Mouse (Mus musculus): Measurements from ENCODE around the gene Top2a.

Gene Top2a

DNA sequence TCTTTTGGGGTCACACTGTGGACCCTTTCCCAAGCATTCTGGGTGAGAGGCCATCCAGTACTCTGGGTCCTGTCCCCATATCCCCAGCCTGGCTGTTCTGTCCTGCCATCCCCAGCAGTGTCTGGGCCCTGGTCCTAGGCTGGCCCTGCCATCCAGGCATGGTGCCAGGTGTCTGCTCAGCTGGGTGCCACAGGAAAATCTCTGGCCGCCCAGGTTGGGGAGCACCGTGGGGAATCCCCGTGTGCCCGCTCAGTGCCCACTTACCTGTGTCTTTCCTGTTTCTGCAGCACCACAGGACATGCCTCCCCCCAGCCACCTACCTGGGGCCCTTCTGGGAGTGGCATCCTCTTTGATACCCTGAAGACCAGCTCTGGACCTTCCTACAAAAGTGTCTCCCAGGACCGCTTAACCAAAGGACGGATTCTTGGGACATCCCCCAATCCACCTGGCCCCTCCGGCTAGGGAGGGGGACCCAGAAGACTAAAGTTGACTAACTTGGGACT, 74.0 kb downstream of the Top2a start:
- DNase-seq (ENCODE audit: low spot score in 2 of 2) = no peak

DNA sequence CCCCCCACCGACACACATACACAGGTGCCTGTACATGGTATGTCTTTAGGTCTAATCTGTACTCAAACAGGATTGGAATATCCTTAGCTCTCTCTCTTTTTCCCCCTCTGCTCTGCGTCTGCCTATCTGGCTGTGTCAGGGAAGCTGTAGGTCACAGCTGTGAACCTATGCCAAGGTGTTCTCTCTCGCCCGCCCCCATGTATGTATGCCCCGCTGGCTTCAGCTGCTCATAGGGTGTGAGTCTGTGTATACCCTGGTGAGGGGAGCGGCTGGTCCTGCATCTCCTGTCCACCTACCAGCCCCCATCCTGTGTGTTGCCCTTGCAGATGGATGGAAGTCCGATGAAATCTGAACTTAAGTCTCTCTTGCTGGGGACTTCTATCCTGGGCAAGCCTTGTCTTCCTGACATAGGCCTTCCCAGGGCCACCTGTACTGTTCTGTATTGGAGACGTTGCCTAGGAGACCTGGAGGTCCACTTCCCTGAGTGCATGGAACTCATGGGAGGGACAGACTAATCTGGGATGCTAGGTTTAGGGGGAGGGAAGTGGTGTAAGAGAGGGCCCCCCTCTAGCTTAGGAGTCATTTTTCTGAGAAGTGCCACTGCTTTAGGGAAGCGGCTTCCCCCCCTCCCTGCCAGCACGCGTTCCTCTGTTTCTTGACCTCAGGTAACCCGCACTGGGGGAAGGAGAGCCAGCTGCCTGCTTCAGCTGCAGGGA, 74.6 kb downstream of the Top2a start:
- DNase-seq (ENCODE audit: low spot score in 2 of 2) = no peak

DNA sequence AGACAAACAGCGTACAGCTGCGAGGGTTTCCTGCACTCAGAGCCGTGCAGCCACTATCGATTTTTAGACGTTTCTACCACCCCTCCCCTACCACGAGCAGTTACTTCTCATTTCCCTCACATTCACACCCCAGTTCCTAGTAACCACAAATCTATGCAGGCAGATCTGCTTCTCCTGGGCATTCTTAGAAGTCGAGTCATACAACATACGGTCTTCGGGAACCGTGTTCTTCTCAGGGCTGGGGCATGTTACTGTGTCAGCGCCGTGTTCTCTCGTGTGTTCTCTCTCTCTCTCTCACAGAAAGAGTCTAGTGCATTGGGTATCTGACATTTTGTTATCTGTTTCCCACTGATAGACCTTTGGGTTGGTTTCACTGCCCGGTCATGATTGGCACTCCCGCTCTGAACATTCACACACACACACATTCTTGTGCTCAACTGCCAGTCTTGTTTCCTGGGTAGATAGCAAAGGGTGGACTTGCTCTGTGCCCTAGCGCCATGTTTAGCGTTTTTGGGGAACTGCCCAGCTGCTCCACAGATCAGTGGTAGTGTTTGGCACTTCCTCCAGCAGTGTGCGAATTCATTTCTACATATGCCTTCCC, 75.9 kb downstream of the Top2a start:
- no peak for DNase-seq (ENCODE audit: low spot score in 2 of 2)

DNA sequence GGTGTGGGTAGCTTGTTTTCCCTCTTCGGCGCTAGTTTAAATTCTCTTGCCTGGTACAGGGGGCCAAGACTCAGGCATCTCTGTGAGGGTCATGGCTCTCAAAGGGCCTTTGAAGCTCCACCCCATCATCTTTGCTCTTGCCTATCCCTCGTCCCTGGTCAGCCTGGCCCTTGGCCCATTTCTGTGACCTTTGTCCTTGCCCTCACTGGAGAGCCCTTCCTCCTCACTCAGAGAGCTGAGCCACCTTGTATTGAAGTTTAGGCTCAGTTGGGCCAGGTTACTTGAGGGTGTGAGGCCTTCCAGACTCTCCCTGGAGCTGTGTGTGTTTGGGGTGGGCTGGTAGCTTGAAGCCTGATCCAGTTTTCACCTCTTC, 78.4 kb downstream of the Top2a start:
- DNase-seq (ENCODE audit: low spot score in 2 of 2) = no peak

DNA sequence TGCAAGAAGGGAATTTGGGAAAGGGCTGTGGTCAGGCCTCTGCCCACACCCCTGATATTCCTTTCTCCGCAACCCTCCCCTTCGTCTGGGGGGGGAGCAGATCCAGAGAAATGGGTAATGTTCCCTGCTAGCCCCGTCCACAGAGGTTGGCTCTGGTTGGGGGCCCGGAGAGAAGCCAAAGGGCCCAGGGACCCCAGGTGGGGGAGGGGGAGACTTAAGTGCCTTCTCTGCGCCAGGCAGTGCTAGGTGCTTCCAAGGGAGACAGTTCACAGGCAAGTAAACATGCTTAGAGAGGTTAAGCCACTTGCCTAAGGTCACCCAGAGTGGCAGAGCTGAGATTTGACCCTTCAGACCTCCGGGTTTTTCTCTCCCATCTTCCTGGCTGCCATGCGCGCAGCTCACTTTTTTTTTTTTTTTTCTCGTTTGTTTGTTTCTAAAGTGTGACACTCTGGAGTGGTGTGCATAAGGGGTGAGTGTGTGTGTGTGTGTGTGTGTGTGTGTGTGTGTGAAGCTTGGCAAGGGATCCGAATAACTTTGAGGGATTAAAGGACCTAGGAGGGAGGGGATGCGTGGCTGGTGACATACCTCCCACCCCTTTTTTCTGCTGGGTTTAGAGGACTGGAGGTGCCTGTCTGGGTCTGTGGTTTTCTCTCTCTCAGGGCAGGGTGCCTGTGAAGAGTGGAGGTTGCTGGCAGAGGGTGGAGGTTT, 78.9 kb downstream of the Top2a start:
- DNase-seq (ENCODE audit: low spot score in 2 of 2) = no peak

DNA sequence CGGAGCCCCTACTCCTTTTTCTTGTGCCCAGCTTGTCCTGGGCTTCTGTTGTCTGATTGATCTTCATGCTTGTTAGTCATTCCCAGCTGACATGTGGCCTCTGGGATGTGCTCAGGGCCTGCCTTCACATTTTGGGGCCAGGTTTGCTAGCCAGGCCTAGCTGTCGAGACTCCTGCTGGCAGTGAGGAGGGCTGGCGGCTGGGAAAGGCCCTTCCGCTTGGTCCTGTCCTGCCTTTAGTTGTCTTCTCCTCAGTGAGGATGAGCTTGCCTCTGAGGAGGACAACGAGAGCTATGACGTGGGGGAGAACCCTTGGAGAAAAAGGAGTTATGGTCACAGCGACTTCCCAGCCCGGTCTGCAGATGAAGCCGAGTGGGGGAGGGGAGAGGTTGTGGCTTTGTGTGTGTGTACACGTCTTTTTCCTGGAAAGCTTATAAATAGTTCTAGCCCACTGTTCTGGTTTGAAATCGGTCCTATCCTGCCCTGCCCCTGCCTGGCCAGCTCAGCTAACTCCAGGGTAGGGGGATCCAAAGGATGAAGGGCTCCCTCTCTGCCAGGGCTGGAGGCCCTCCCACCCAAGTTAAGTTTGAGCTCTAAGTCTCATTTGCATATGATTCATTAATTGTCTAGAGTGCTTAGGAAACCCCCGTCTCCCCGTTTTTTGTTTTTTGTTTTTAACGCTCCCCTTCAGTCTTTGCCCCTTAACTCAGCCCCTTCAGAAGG, 80.1 kb downstream of the Top2a start:
- peak; percentile 16 to 31 for DNase-seq (ENCODE audit: low spot score in 2 of 2)

Data from frontal cortex, postnatal 10 days (tissue).